Mouse (Mus musculus): ENCODE measurements around the gene Polg.

GRCm38 (mm10) chr7:79447048-79447447, 19.1 kb downstream of the Polg start:
- TF ChIP-seq CTCF (IDR thresholded peaks at IDR 0.05; ENCODE audit: low read depth): no peak
- no peak for TF ChIP-seq EP300 (IDR thresholded peaks at IDR 0.05; ENCODE audit: low read depth)

Measured in liver, postnatal 0 days (tissue).